ENCODE assay signal across 11 mouse cellular contexts in the genomic region with DNA sequence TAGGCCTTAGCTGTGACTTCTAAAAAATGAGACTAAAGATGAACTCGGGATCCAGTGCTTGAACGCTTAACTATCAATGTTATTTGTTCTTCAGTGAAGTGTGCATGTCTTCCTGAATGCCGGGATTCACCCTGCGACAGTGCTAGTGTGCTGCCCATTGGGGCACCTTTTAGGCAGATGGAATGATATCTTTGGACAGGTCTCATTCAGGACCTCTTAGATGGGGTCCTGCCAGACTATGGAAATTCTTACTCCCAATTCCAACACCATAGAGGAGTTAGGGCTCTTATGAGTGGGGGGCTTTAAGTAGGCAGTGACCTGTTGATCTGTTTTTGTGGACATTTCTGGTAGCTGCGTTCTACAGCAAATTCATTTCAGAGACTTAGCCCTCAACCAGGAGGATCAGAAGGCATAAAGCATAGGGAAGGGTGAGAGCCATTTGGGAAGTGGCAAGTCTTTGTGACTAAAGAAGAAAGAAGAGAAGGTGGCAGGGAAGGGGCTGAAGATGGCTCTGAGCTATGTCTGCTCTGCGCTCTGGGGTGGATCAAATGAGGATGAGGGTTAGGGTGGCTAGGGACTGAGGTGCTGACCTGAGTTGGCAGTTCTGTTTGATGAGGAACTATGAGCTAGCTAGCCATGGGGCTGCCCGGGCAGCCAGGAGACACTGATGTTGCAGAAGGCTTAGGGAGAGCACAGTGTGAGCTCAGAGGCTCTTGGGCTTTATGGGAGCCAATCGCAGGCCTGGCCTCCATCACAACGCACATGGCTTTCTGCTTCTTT. TPM values are rescaled to one million over a fixed set of nuclear protein-coding genes. Genes with fewer than 3 reads are reported as not detected.
DNase-seq lines count a peak whose midpoint lies in the region; ATAC-seq lines count a peak whose summit lies in the region.
"Had no signal": no experiment of that assay in that cellular context is flagged by ENCODE, and none has a peak within 500 bp of the region (broad histone marks: within the 10 kb centered on the region; RNA-seq: fewer than 3 reads in every experiment).

No protein-coding gene starts in this region.

- no peaks in the 10 kb centered on the region for H3K9me3 ChIP-seq in heart, embryonic 15.5 days (replicated peaks)
- no peaks in the 10 kb centered on the region for H3K9me3 ChIP-seq in heart, embryonic 11.5 days (replicated peaks; ENCODE audit: control insufficient read depth, low read length)
- H3K9me3 ChIP-seq in lung, embryonic 16.5 days (ENCODE audit: control insufficient read depth, low read length), result no peaks in the 10 kb centered on the region
- H3K9me3 ChIP-seq in stomach, embryonic 14.5 days (ENCODE audit: control insufficient read depth, low read depth, low read length), result no peaks in the 10 kb centered on the region
- H3K9me3 ChIP-seq in hindbrain, embryonic 16.5 days (ENCODE audit: control insufficient read depth, low read length), result no peaks in the 10 kb centered on the region

- no peak overlapping the region for H3K4me3 ChIP-seq in heart, embryonic 15.5 days
- H3K4me3 ChIP-seq in heart, embryonic 11.5 days (ENCODE audit: low read depth, low read length), result no peak overlapping the region
- H3K4me3 ChIP-seq in lung, embryonic 16.5 days (ENCODE audit: low read length), result no peak overlapping the region
- H3K4me3 ChIP-seq in brown adipose tissue, adult 24 weeks (ENCODE audit: insufficient read depth, low read depth, low read length), result no peak overlapping the region
- no peak overlapping the region for H3K4me3 ChIP-seq in stomach, embryonic 14.5 days (ENCODE audit: low read depth, low read length)
- no peak overlapping the region for H3K4me3 ChIP-seq in hindbrain, embryonic 16.5 days (ENCODE audit: low read length)

- peak overlapping the region; percentile 26 for H3K27ac ChIP-seq in heart, embryonic 15.5 days
- no peak overlapping the region for H3K27ac ChIP-seq in heart, embryonic 11.5 days (ENCODE audit: low read depth, low read length)
- H3K27ac ChIP-seq in lung, embryonic 16.5 days (ENCODE audit: low read length), result peak overlapping the region; percentile 67
- H3K27ac ChIP-seq in brown adipose tissue, adult 24 weeks (replicated peaks; ENCODE audit: low read depth, low read length), result peak overlapping the region; percentile 91
- peak overlapping the region; percentile 66; the same call in 1 of the 2 replicates for H3K27ac ChIP-seq in stomach, embryonic 14.5 days (ENCODE audit: low read length)
- H3K27ac ChIP-seq in hindbrain, embryonic 16.5 days (ENCODE audit: low read depth, low read length), result no peak overlapping the region

- 84% methylated on average over 9 of the region's 9 CpGs for WGBS in heart, embryonic 15.5 days
- 86% methylated on average over 9 of the region's 9 CpGs for WGBS in heart, embryonic 11.5 days (ENCODE audit: insufficient replicate concordance)
- WGBS in lung, embryonic 16.5 days, result 80% methylated on average over 9 of the region's 9 CpGs
- 82% methylated on average over 9 of the region's 9 CpGs for WGBS in stomach, embryonic 14.5 days
- WGBS in hindbrain, embryonic 16.5 days, result 91% methylated on average over 9 of the region's 9 CpGs

- DNase-seq in lung, postnatal 25 days (ENCODE audit: low spot score), result no peak
- no peak for DNase-seq in embryo, embryonic 10.5 days (ENCODE audit: low spot score)
- DNase-seq: adrenal gland, adult 2 months; kidney, adult 18-20 months had no signal

- no peak for ATAC-seq in heart, embryonic 15.5 days (replicated peaks; ENCODE audit: insufficient number of reproducible peaks, insufficient read depth, low FRiP score, low read depth)
- ATAC-seq in heart, embryonic 11.5 days (replicated peaks; ENCODE audit: insufficient number of reproducible peaks, low FRiP score, low TSS enrichment), result no peak
- no peak for ATAC-seq in lung, embryonic 16.5 days (ENCODE audit: low read depth)
- no peak for ATAC-seq in stomach, embryonic 14.5 days (ENCODE audit: insufficient number of reproducible peaks, insufficient read depth, low FRiP score, low read depth)
- no peak for ATAC-seq in hindbrain, embryonic 16.5 days

- H3K27me3 ChIP-seq in heart, embryonic 15.5 days, result no peaks in the 10 kb centered on the region
- H3K27me3 ChIP-seq in heart, embryonic 11.5 days (ENCODE audit: control insufficient read depth, insufficient read depth, low read length), result no peaks in the 10 kb centered on the region
- no peaks in the 10 kb centered on the region for H3K27me3 ChIP-seq in lung, embryonic 16.5 days (ENCODE audit: control insufficient read depth, insufficient read depth, low read depth, low read length)
- H3K27me3 ChIP-seq in stomach, embryonic 14.5 days (ENCODE audit: control insufficient read depth, insufficient read depth, low read length), result no peaks in the 10 kb centered on the region
- H3K27me3 ChIP-seq in hindbrain, embryonic 16.5 days (replicated peaks; ENCODE audit: control insufficient read depth, insufficient read depth, low read length), result no peaks in the 10 kb centered on the region

- H3K36me3 ChIP-seq in heart, embryonic 15.5 days, result no peaks in the 10 kb centered on the region
- no peaks in the 10 kb centered on the region for H3K36me3 ChIP-seq in heart, embryonic 11.5 days (ENCODE audit: control insufficient read depth, insufficient read depth, low read length)
- H3K36me3 ChIP-seq in lung, embryonic 16.5 days (ENCODE audit: control insufficient read depth, insufficient read depth, low read length), result no peaks in the 10 kb centered on the region
- H3K36me3 ChIP-seq in stomach, embryonic 14.5 days (ENCODE audit: control insufficient read depth, insufficient read depth, low read length), result no peaks in the 10 kb centered on the region
- H3K36me3 ChIP-seq in hindbrain, embryonic 16.5 days (ENCODE audit: control insufficient read depth, insufficient read depth, low read length), result no peaks in the 10 kb centered on the region

- H3K9ac ChIP-seq in heart, embryonic 15.5 days, result no peak overlapping the region
- H3K9ac ChIP-seq in heart, embryonic 11.5 days (ENCODE audit: low read depth, low read length), result no peak overlapping the region
- H3K9ac ChIP-seq in lung, embryonic 16.5 days (ENCODE audit: low read length), result no peak overlapping the region
- no peak overlapping the region for H3K9ac ChIP-seq in stomach, embryonic 14.5 days (replicated peaks; ENCODE audit: low read depth, low read length)
- no peak overlapping the region for H3K9ac ChIP-seq in hindbrain, embryonic 16.5 days (ENCODE audit: low read depth, low read length)

- H3K4me2 ChIP-seq in heart, embryonic 15.5 days, result no peak overlapping the region
- H3K4me2 ChIP-seq in heart, embryonic 11.5 days, result no peak overlapping the region
- no peak overlapping the region for H3K4me2 ChIP-seq in lung, embryonic 16.5 days (ENCODE audit: low read depth, low read length)
- no peak overlapping the region for H3K4me2 ChIP-seq in stomach, embryonic 14.5 days (replicated peaks; ENCODE audit: low read depth, low read length)
- no peak overlapping the region for H3K4me2 ChIP-seq in hindbrain, embryonic 16.5 days (ENCODE audit: low read length)

- 0 out of 2 replicates have a peak, but pooled peaks cover 4% of the 10 kb centered on the region for H3K4me1 ChIP-seq in heart, embryonic 15.5 days (replicated peaks)
- H3K4me1 ChIP-seq in heart, embryonic 11.5 days (ENCODE audit: control insufficient read depth, insufficient read depth, low read length), result no peaks in the 10 kb centered on the region
- peaks cover 20% of the 10 kb centered on the region for H3K4me1 ChIP-seq in lung, embryonic 16.5 days (replicated peaks; ENCODE audit: control insufficient read depth, insufficient read depth, low read length)
- peaks cover 34% of the 10 kb centered on the region for H3K4me1 ChIP-seq in brown adipose tissue, adult 24 weeks (ENCODE audit: control insufficient read depth, insufficient read depth, insufficient read length, low read length)
- peaks cover 10% of the 10 kb centered on the region; the same call in 1 of the 2 replicates for H3K4me1 ChIP-seq in stomach, embryonic 14.5 days (ENCODE audit: control insufficient read depth, insufficient read depth, low read length)
- H3K4me1 ChIP-seq in hindbrain, embryonic 16.5 days (ENCODE audit: control insufficient read depth, insufficient read depth, low read depth, low read length), result no peaks in the 10 kb centered on the region; the same call in 1 of the 2 replicates

RNA-seq across cellular contexts. Expression of a gene that starts 21.3 kb away (rescaled TPM):
- polyA plus RNA-seq in heart, embryonic 15.5 days (2015; fragmentation: Nextera tagmentation; extraction: Ambion mirVana), result 0.28 and 0.51 TPM in 2 replicates
- not detected in 2 replicates for polyA plus RNA-seq in heart, embryonic 11.5 days (2014; fragmentation: Nextera tagmentation; extraction: Ambion mirVana)
- polyA plus RNA-seq in lung, embryonic 16.5 days (2015; fragmentation: Nextera tagmentation; extraction: Ambion mirVana), result 0.49 TPM in 1 of 2 replicates, not detected in the other
- not detected in 2 replicates for polyA plus RNA-seq in brown adipose tissue, adult 24 weeks (2012; ENCODE audit: insufficient read depth, insufficient read length, missing spikeins)
- polyA plus RNA-seq in stomach, embryonic 14.5 days (2014; fragmentation: Nextera tagmentation; extraction: Ambion mirVana), result 0.58 TPM in 1 of 2 replicates, not detected in the other
- 0.65 and 1.1 TPM in 2 replicates for polyA plus RNA-seq in hindbrain, embryonic 16.5 days (2015; fragmentation: Nextera tagmentation; extraction: Ambion mirVana)
- polyA plus RNA-seq: adrenal gland, adult 2 months; C2C12 had no signal

RNA-seq across cellular contexts. Expression of a gene that starts 35.5 kb away (rescaled TPM):
- 5.6 and 7.7 TPM in 2 replicates for polyA plus RNA-seq in heart, embryonic 15.5 days (2015; fragmentation: Nextera tagmentation; extraction: Ambion mirVana)
- polyA plus RNA-seq in heart, embryonic 11.5 days (2014; fragmentation: Nextera tagmentation; extraction: Ambion mirVana), result 1.6 and 2.1 TPM in 2 replicates
- 9.4 and 11.4 TPM in 2 replicates for polyA plus RNA-seq in lung, embryonic 16.5 days (2015; fragmentation: Nextera tagmentation; extraction: Ambion mirVana)
- 1,111 and 1,189 TPM in 2 replicates for polyA plus RNA-seq in brown adipose tissue, adult 24 weeks (2012; ENCODE audit: insufficient read depth, insufficient read length, missing spikeins)
- polyA plus RNA-seq in stomach, embryonic 14.5 days (2014; fragmentation: Nextera tagmentation; extraction: Ambion mirVana), result 3.7 and 5.3 TPM in 2 replicates
- polyA plus RNA-seq in hindbrain, embryonic 16.5 days (2015; fragmentation: Nextera tagmentation; extraction: Ambion mirVana), result 12.4 TPM in 2 replicates

RNA-seq across cellular contexts. Expression of a gene that starts 43.4 kb away (rescaled TPM):
- polyA plus RNA-seq in heart, embryonic 15.5 days (2015; fragmentation: Nextera tagmentation; extraction: Ambion mirVana), result 3.0 and 4.4 TPM in 2 replicates
- 1.9 and 2.3 TPM in 2 replicates for polyA plus RNA-seq in heart, embryonic 11.5 days (2014; fragmentation: Nextera tagmentation; extraction: Ambion mirVana)
- 7.3 TPM in 2 replicates for polyA plus RNA-seq in lung, embryonic 16.5 days (2015; fragmentation: Nextera tagmentation; extraction: Ambion mirVana)
- 4.3 and 8.3 TPM in 2 replicates for polyA plus RNA-seq in brown adipose tissue, adult 24 weeks (2012; ENCODE audit: insufficient read depth, insufficient read length, missing spikeins)
- 14.8 and 21.2 TPM in 2 replicates for polyA plus RNA-seq in stomach, embryonic 14.5 days (2014; fragmentation: Nextera tagmentation; extraction: Ambion mirVana)
- 0.59 and 1.6 TPM in 2 replicates for polyA plus RNA-seq in hindbrain, embryonic 16.5 days (2015; fragmentation: Nextera tagmentation; extraction: Ambion mirVana)

Comparison
In these comparisons a context has a peak if more than half of its experiments do, and no peak if none do; other contexts are left out.
1. H3K27ac ChIP-seq: peak in heart, embryonic 15.5 days (single experiment), lung, embryonic 16.5 days (single experiment), brown adipose tissue, adult 24 weeks (single experiment) and stomach, embryonic 14.5 days (single experiment); none in heart, embryonic 11.5 days (single experiment) and hindbrain, embryonic 16.5 days (single experiment).
2. RNA of a gene that starts 35.5 kb away (polyA plus RNA-seq): 1,111 to 1,189 TPM in brown adipose tissue, adult 24 weeks; 12.4 TPM in hindbrain, embryonic 16.5 days, 9.4 to 11.4 TPM in lung, embryonic 16.5 days, 5.6 to 7.7 TPM in heart, embryonic 15.5 days, 3.7 to 5.3 TPM in stomach, embryonic 14.5 days and 1.6 to 2.1 TPM in heart, embryonic 11.5 days; every median in the first group is over 10 times any median in the second.